Mouse (Mus musculus) erythroid progenitor cell, adult 5-6 weeks (primary cell): ENCODE results near the gene Cwh43. TPM values are rescaled to one million over a fixed set of nuclear protein-coding genes. Genes with fewer than 3 reads are reported as not detected.

Source experiments
- total RNA-seq, 2 experiments: library from RNA; stranded (forward) in 1 of 2; stranded (reverse) in 1 of 2; fragments of 150-400 nt in 1 of 2; fragments of 186-747, 209-891 nt in 1 of 2; gene quantifications; 2 replicates each; pipeline versions ENCODE4 v1.2.3 to v1.2.4; 2015 to 2017; ENCODE audit warnings: low replicate concordance in 2 of 2

Cwh43 gene
- total RNA-seq, 2 experiments from 2014 or later, result not detected

Other genes starting within 250 kb of the Cwh43 start
- gene Fryl, start 149.5 kb upstream of the Cwh43 start, total RNA-seq (2015; ENCODE audit: low replicate concordance), result 326 and 449 TPM in 2 replicates
- 610 and 678 TPM in 2 replicates for gene Fryl, start 149.5 kb upstream of the Cwh43 start, total RNA-seq (2017; ENCODE audit: low replicate concordance)
- gene Ociad1, start 113.3 kb upstream of the Cwh43 start, total RNA-seq (2015; ENCODE audit: low replicate concordance), result 182 and 187 TPM in 2 replicates
- gene Ociad1, start 113.3 kb upstream of the Cwh43 start, total RNA-seq (2017; ENCODE audit: low replicate concordance), result 108 and 119 TPM in 2 replicates
- not detected in 2 replicates for gene Ociad2, start 65.0 kb upstream of the Cwh43 start, total RNA-seq (2015; ENCODE audit: low replicate concordance)
- gene Ociad2, start 65.0 kb upstream of the Cwh43 start, total RNA-seq (2017; ENCODE audit: low replicate concordance), result 1.1 TPM in 1 of 2 replicates, not detected in the other
- 1.3 and 5.4 TPM in 2 replicates for gene Dcun1d4, start 74.9 kb downstream of the Cwh43 start, total RNA-seq (2015; ENCODE audit: low replicate concordance)
- 0.77 and 1.7 TPM in 2 replicates for gene Dcun1d4, start 74.9 kb downstream of the Cwh43 start, total RNA-seq (2017; ENCODE audit: low replicate concordance)
- gene Lrrc66, start 226.5 kb downstream of the Cwh43 start, total RNA-seq (2015; ENCODE audit: low replicate concordance), result not detected in 2 replicates
- not detected in 2 replicates for gene Lrrc66, start 226.5 kb downstream of the Cwh43 start, total RNA-seq (2017; ENCODE audit: low replicate concordance)
- 4.2 TPM in 1 of 2 replicates, not detected in the other for gene Sgcb, start 241.7 kb downstream of the Cwh43 start, total RNA-seq (2015; ENCODE audit: low replicate concordance)
- gene Sgcb, start 241.7 kb downstream of the Cwh43 start, total RNA-seq (2017; ENCODE audit: low replicate concordance), result 1.3 TPM in 1 of 2 replicates, not detected in the other
- not detected in 2 replicates for gene Spata18, start 245.3 kb downstream of the Cwh43 start, total RNA-seq (2015; ENCODE audit: low replicate concordance)
- not detected in 2 replicates for gene Spata18, start 245.3 kb downstream of the Cwh43 start, total RNA-seq (2017; ENCODE audit: low replicate concordance)